Mouse (Mus musculus) megakaryocyte, embryonic 14.5 days (primary cell): ENCODE results near the gene Map3k20. TPM values are rescaled to one million over a fixed set of nuclear protein-coding genes. Genes with fewer than 3 reads are reported as not detected.

ENCODE experiments used
- H3K27me3 ChIP-seq: replicated peaks from 2 replicates; pipeline ENCODE3; 2012; ENCODE audit warnings: inconsistent platforms
- H3K36me3 ChIP-seq: replicated peaks from 2 replicates; pipeline ENCODE3; 2012; ENCODE audit warnings: low read length, inconsistent platforms, mixed read lengths
- H3K4me1 ChIP-seq: 2 replicates; pipeline ENCODE4 v1.6.1; 2012; ENCODE audit warnings: inconsistent platforms
- H3K4me3 ChIP-seq: replicated peaks from 2 replicates; pipeline ENCODE3; 2012; ENCODE audit warnings: moderate library complexity, mild to moderate bottlenecking, inconsistent platforms
- H3K9me3 ChIP-seq: 2 replicates; pipeline ENCODE4 v1.6.1; 2012; ENCODE audit warnings: inconsistent platforms
- FLI1 ChIP-seq: IDR thresholded peaks from 2 replicates; pipeline ENCODE4 v1.6.1; 2012; ENCODE audit warnings: low read length, inconsistent platforms, mixed read lengths
- GATA1 ChIP-seq: IDR thresholded peaks from 3 replicates; pipeline ENCODE4 v1.6.1; 2012; ENCODE audit warnings: mixed read lengths, low read length, inconsistent platforms, borderline replicate concordance
- polyA plus RNA-seq: library from polyadenylated mRNA; stranded (reverse); fragments of >175 nt; gene quantifications from 2 replicates; pipeline ENCODE4 v1.2.3, GENCODE M21; 2012; ENCODE audit warnings: low replicate concordance; ENCODE audit not compliant: insufficient read depth

Map3k20 gene
- polyA plus RNA-seq, 1 experiment, result 2.8 TPM

- no peaks in the 10 kb centered on the region for H3K27me3 ChIP-seq
- H3K9me3 ChIP-seq, result no peaks in the 10 kb centered on the region
- peaks cover 16% of the 10 kb centered on the region for H3K4me1 ChIP-seq
- H3K36me3 ChIP-seq, result peaks cover 54% of the 10 kb centered on the region
- TF ChIP-seq FLI1 (no peak), GATA1 (no peak)
- H3K4me3 ChIP-seq, result no peak overlapping the region
Measured at GRCm38 (mm10) chr2:72390474-72390873, 105.0 kb downstream of the Map3k20 start.

GRCm38 (mm10) chr2:72391024-72391423, 105.6 kb downstream of the Map3k20 start:
- Histone ChIP-seq H3K4me3 (no peak overlapping the region), H3K4me1 (peaks cover 16% of the 10 kb centered on the region), H3K27me3 (no peaks in the 10 kb centered on the region), H3K9me3 (no peaks in the 10 kb centered on the region), H3K36me3 (peaks cover 54% of the 10 kb centered on the region)
- TF ChIP-seq FLI1 (no peak), GATA1 (no peak)

- peaks cover 55% of the 10 kb centered on the region for H3K36me3 ChIP-seq
- no peak for TF ChIP-seq FLI1
- TF ChIP-seq GATA1, result no peak
- no peaks in the 10 kb centered on the region for H3K9me3 ChIP-seq
- H3K27me3 ChIP-seq, result no peaks in the 10 kb centered on the region
- H3K4me1 ChIP-seq, result peaks cover 16% of the 10 kb centered on the region
- no peak overlapping the region for H3K4me3 ChIP-seq
Measured at GRCm38 (mm10) chr2:72391721-72392120, 106.3 kb downstream of the Map3k20 start.

GRCm38 (mm10) chr2:72392316-72392715, 106.9 kb downstream of the Map3k20 start:
- Histone ChIP-seq H3K4me1 (peaks cover 16% of the 10 kb centered on the region), H3K27me3 (no peaks in the 10 kb centered on the region), H3K9me3 (no peaks in the 10 kb centered on the region), H3K36me3 (peaks cover 59% of the 10 kb centered on the region), H3K4me3 (no peak overlapping the region)
- no peak for TF ChIP-seq GATA1
- no peak for TF ChIP-seq FLI1

- H3K4me3 ChIP-seq, result no peak overlapping the region
- no peaks in the 10 kb centered on the region for H3K9me3 ChIP-seq
- peaks cover 74% of the 10 kb centered on the region for H3K36me3 ChIP-seq
- H3K4me1 ChIP-seq, result no peaks in the 10 kb centered on the region
- H3K27me3 ChIP-seq, result no peaks in the 10 kb centered on the region
- TF ChIP-seq GATA1 (no peak), FLI1 (no peak)
Measured at GRCm38 (mm10) chr2:72396934-72397333, 111.5 kb downstream of the Map3k20 start.

- Histone ChIP-seq H3K27me3 (no peaks in the 10 kb centered on the region), H3K4me3 (no peak overlapping the region), H3K4me1 (no peaks in the 10 kb centered on the region), H3K9me3 (no peaks in the 10 kb centered on the region), H3K36me3 (peaks cover 77% of the 10 kb centered on the region)
- TF ChIP-seq GATA1 (no peak), FLI1 (no peak)
Measured at GRCm38 (mm10) chr2:72398227-72398626, 112.8 kb downstream of the Map3k20 start.

- no peak overlapping the region for H3K4me3 ChIP-seq
- no peaks in the 10 kb centered on the region for H3K4me1 ChIP-seq
- peaks cover 80% of the 10 kb centered on the region for H3K36me3 ChIP-seq
- H3K27me3 ChIP-seq, result no peaks in the 10 kb centered on the region
- no peaks in the 10 kb centered on the region for H3K9me3 ChIP-seq
- TF ChIP-seq GATA1 (no peak), FLI1 (no peak)
Measured at GRCm38 (mm10) chr2:72399469-72400195, 114.2 kb downstream of the Map3k20 start.

- TF ChIP-seq GATA1 (no peak), FLI1 (no peak)
- peaks cover 80% of the 10 kb centered on the region for H3K36me3 ChIP-seq
- no peaks in the 10 kb centered on the region; the same call in 1 of the 2 replicates for H3K4me1 ChIP-seq
- no peak overlapping the region for H3K4me3 ChIP-seq
- no peaks in the 10 kb centered on the region for H3K9me3 ChIP-seq
- H3K27me3 ChIP-seq, result no peaks in the 10 kb centered on the region
Measured at GRCm38 (mm10) chr2:72401290-72401689, 115.9 kb downstream of the Map3k20 start.

GRCm38 (mm10) chr2:72405621-72406555, 120.5 kb downstream of the Map3k20 start:
- H3K4me1 ChIP-seq, result peaks cover 20% of the 10 kb centered on the region

GRCm38 (mm10) chr2:72406701-72407100, 121.3 kb downstream of the Map3k20 start:
- Histone ChIP-seq H3K27me3 (peaks cover 3% of the 10 kb centered on the region), H3K4me3 (peak overlapping the region; percentile 28), H3K4me1 (peaks cover 20% of the 10 kb centered on the region), H3K36me3 (peaks cover 73% of the 10 kb centered on the region), H3K9me3 (no peaks in the 10 kb centered on the region)
- TF ChIP-seq GATA1 (no peak), FLI1 (no peak)

More at GRCm38 (mm10) chr2:72405621-72406555, 120.5 kb downstream of the Map3k20 start:
- Histone ChIP-seq H3K9me3 (no peaks in the 10 kb centered on the region), H3K4me3 (no peak overlapping the region), H3K36me3 (peaks cover 73% of the 10 kb centered on the region), H3K27me3 (peaks cover 3% of the 10 kb centered on the region)
- TF ChIP-seq GATA1, result no peak
- no peak for TF ChIP-seq FLI1
